Mouse (Mus musculus) kidney, postnatal 0 days (tissue): ENCODE results near the gene Gpx8. TPM values are rescaled to one million over a fixed set of nuclear protein-coding genes. Genes with fewer than 3 reads are reported as not detected.

Experiments
- ATAC-seq: fragments of 200-750 bp; cut with Nextera tagmentation; replicated peaks from 2 replicates; pipeline ENCODE4 v1.8.0; 2017; ENCODE audit warnings: low read depth, moderate number of reproducible peaks, moderate TSS enrichment, moderate library complexity; ENCODE audit not compliant: low FRiP score
- DNase-seq: peaks from one replicate; pipeline ENCODE4 v3.0.0-alpha.2; 2016; ENCODE audit warnings: low spot score
- H3K27ac ChIP-seq: fragments of 300-500 bp; sonication (generic); 2 replicates; pipeline ENCODE4 v1.5.1; 2014; ENCODE audit warnings: mild to moderate bottlenecking
- H3K27me3 ChIP-seq: fragments of 300-500 bp; sonication (generic); 2 replicates; pipeline ENCODE4 v1.6.1; 2014; ENCODE audit warnings: low read length, mixed read lengths; ENCODE audit not compliant: insufficient read depth
- H3K36me3 ChIP-seq: fragments of 300-500 bp; sonication (generic); 2 replicates; pipeline ENCODE4 v1.6.1; 2014; ENCODE audit warnings: low read length, mixed read lengths; ENCODE audit not compliant: insufficient read depth
- H3K4me1 ChIP-seq: fragments of 300-500 bp; sonication (generic); replicated peaks from 2 replicates; pipeline ENCODE4 v1.6.1; 2014; ENCODE audit warnings: antibody characterized with exemption, low read length, mixed read lengths; ENCODE audit not compliant: insufficient read depth
- H3K4me2 ChIP-seq: fragments of 300-500 bp; sonication (generic); 2 replicates; pipeline ENCODE4 v1.6.1; 2014; ENCODE audit warnings: mild to moderate bottlenecking, low read length, moderate library complexity, mixed read lengths
- H3K4me3 ChIP-seq: fragments of 300-500 bp; sonication (generic); replicated peaks from 2 replicates; pipeline ENCODE4 v1.5.1; 2014; ENCODE audit warnings: low read depth, low read length
- H3K9ac ChIP-seq: fragments of 300-500 bp; sonication (generic); 2 replicates; pipeline ENCODE4 v1.6.1; 2014; ENCODE audit warnings: low read depth, low read length
- H3K9me3 ChIP-seq: fragments of 300-500 bp; sonication (generic); replicated peaks from 2 replicates; pipeline ENCODE4 v1.6.1; 2016; ENCODE audit warnings: low read length, inconsistent platforms, mixed read lengths
- CTCF ChIP-seq: IDR thresholded peaks from 2 replicates; pipeline ENCODE4 v1.5.1; 2016; ENCODE audit warnings: antibody characterized with exemption, low read depth, mild to moderate bottlenecking, moderate library complexity
- WGBS: fragments of 180-500 bp; shearing (Covaris S2); extraction: QIAGEN DNeasy Blood & Tissue Kit; methylation state at CpG from one replicate; pipeline ENCODE4 v1.1.7; 2014; 5-methylcytosine and 5-hydroxymethylcytosine counted together
- polyA plus RNA-seq: library from polyadenylated mRNA; unstranded; fragments of >200 nt; fragmentation: Nextera tagmentation; extraction: Ambion mirVana; gene quantifications from 2 replicates; pipeline ENCODE4 v1.2.1, GENCODE M21; 2015

The Gpx8 gene
- polyA plus RNA-seq, 1 experiment from 2014 or later, result 165 TPM

DNA sequence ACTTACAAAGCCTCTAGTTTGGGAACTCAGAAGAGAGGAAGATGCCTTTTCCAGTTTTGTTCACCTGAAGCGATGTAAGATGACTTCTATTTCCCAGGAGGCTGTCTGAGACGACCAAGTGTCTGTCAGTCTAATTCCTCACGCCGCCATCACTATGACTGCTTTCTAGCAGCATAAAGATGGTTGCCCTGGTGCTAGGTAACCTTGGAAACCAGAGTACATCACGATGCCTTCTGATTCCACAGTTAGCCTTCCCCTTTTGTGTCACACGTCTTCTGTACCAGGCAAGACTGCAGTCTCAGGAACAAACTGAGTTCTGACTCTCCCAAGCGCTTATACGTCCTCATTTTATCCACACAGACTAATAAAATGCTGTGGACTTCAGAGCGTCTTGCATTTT lies 32.8 kb upstream of the Gpx8 start:
- TF ChIP-seq CTCF, result no peak
- H3K27ac ChIP-seq, result no peak overlapping the region
- H3K4me1 ChIP-seq, result no peaks in the 10 kb centered on the region
- no peak overlapping the region for H3K4me2 ChIP-seq
- no peak overlapping the region for H3K4me3 ChIP-seq
- H3K27me3 ChIP-seq, result no peaks in the 10 kb centered on the region
- H3K36me3 ChIP-seq, result no peaks in the 10 kb centered on the region
- H3K9me3 ChIP-seq, result no peaks in the 10 kb centered on the region
- ATAC-seq (no peak), DNase-seq (no peak)
- 85% methylated on average over 9 of the region's 9 CpGs for WGBS
- H3K9ac ChIP-seq, result no peak overlapping the region

DNA sequence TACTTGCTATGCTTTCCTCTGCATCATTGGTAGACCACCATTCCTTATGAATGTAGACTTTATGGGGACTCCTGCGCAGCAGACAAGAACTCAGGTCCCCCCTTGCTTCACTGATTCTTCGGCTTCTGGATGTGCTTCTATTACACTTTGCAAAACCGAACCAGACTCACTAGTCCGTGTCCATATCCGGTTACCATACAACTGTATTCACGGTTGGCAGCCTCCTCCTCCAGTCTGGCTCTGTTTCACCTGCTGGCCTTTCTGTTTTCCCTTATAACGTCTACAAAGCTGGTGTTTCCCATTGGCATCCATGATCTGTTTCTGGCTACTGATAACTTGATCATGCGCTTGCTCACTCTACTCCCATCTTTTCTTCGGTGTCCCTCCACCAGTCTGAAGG lies 18.3 kb upstream of the Gpx8 start:
- no peak overlapping the region for H3K4me3 ChIP-seq
- H3K4me2 ChIP-seq, result no peak overlapping the region
- no peak overlapping the region for H3K27ac ChIP-seq
- no peaks in the 10 kb centered on the region for H3K27me3 ChIP-seq
- ATAC-seq, result no peak
- no peak for TF ChIP-seq CTCF
- DNase-seq, result peak; percentile 38
- H3K9ac ChIP-seq, result no peak overlapping the region
- no peaks in the 10 kb centered on the region for H3K9me3 ChIP-seq
- no peaks in the 10 kb centered on the region for H3K36me3 ChIP-seq
- WGBS, result 53% methylated on average over 9 of the region's 9 CpGs
- H3K4me1 ChIP-seq, result no peaks in the 10 kb centered on the region

DNA sequence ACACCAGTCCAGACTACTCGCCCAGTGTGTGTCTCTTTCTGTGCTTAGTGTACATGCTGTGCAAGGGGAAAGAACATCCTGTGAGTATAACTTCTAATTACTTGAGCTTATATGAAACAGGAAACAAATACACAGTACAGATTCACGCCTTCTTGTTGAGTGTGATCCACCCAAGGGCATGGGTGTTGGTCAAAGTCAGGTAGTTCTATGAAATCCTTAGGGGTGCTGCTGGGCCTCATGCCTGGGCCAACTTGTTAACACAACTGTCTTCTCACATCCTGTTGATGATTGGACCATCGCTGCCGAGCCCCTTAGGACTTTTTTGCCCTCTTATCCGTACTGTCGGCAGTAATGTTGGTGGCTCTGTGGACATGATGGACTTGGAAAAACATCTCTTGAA lies 15.5 kb upstream of the Gpx8 start:
- TF ChIP-seq CTCF, result no peak
- H3K9ac ChIP-seq, result no peak overlapping the region
- H3K27me3 ChIP-seq, result no peaks in the 10 kb centered on the region
- ATAC-seq (no peak), DNase-seq (no peak)
- 87% methylated on average over 6 of the region's 6 CpGs for WGBS
- H3K4me2 ChIP-seq, result no peak overlapping the region
- no peaks in the 10 kb centered on the region for H3K9me3 ChIP-seq
- H3K4me1 ChIP-seq, result no peaks in the 10 kb centered on the region
- H3K27ac ChIP-seq, result no peak overlapping the region
- no peak overlapping the region for H3K4me3 ChIP-seq
- H3K36me3 ChIP-seq, result no peaks in the 10 kb centered on the region

DNA sequence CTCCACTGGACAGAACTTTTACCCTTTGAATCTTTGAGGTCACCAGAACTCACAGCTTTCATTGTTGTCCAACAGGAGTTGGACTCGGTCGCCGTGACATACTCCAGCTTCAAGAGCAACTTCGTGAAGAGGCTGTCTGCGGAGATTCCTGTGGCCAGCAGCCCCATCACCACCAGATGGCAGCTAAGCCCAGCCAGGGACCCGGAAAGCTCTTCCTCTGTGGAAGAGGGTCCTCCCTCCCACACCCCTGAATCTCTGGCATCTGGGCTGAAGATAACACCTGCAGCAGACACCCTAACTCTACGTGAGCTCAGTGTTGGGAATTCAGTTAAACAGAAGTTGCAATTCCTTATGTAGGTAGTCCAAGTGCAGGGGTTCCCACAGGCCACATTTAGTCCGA lies 9.6 kb upstream of the Gpx8 start:
- no peak overlapping the region for H3K27ac ChIP-seq
- DNase-seq, result peak; percentile 53
- no peak overlapping the region for H3K4me3 ChIP-seq
- TF ChIP-seq CTCF, result peak; percentile 63
- no peaks in the 10 kb centered on the region for H3K9me3 ChIP-seq
- H3K4me2 ChIP-seq, result no peak overlapping the region
- no peaks in the 10 kb centered on the region for H3K4me1 ChIP-seq
- H3K9ac ChIP-seq, result no peak overlapping the region
- ATAC-seq, result no peak
- no peaks in the 10 kb centered on the region for H3K36me3 ChIP-seq
- WGBS, result 34% methylated on average over 8 of the region's 8 CpGs
- H3K27me3 ChIP-seq, result no peaks in the 10 kb centered on the region

DNA sequence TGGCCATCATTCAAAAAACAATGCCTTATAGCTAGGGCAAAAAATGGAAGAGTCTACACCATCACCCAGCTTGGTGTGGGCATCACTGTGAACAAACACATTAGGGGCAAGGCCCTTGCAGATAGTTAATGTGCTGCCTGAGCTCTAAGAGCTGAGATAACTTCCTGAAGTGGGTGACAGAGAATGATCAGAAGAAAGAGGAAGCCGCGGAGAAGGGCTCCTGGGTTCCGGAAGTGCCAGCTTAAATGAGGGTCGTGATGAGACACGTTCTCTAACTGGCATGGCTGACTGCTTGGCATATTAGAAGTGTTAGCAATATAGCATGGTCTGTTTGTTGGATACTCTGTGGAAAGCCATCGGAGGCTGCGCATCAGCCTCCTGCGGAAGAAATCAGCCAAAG lies 8.0 kb upstream of the Gpx8 start:
- DNase-seq (no peak), ATAC-seq (no peak)
- TF ChIP-seq CTCF, result no peak
- WGBS, result 90% methylated on average over 8 of the region's 8 CpGs
- H3K4me2 ChIP-seq, result no peak overlapping the region
- H3K9me3 ChIP-seq, result no peaks in the 10 kb centered on the region
- H3K4me3 ChIP-seq, result no peak overlapping the region
- H3K27me3 ChIP-seq, result no peaks in the 10 kb centered on the region
- no peaks in the 10 kb centered on the region for H3K4me1 ChIP-seq
- H3K36me3 ChIP-seq, result no peaks in the 10 kb centered on the region
- no peak overlapping the region for H3K9ac ChIP-seq
- no peak overlapping the region for H3K27ac ChIP-seq

DNA sequence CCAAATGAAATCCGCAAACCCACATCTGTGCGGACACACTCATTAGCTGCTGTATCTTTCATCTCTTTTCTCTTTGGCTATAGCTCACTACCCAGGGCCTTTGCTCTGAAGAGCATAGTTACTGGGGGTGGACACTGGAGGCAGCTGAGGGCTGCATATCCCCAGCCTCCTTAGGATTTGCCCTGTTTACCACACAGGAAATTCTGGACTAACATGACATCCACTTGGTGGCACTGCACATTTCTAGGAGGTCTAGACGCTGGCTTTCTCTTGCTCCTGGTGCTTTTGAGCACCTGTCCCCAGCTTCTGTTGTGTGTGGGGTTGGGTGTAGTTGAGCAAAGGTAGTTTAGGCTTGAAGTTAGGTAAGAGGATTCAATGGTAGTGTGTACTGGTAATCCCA lies 1.4 kb upstream of the Gpx8 start:
- Histone ChIP-seq H3K36me3 (0 out of 2 replicates have a peak, but pooled peaks cover 2% of the 10 kb centered on the region), H3K4me2 (no peak overlapping the region), H3K27me3 (no peaks in the 10 kb centered on the region), H3K9ac (no peak overlapping the region), H3K4me3 (no peak overlapping the region), H3K27ac (no peak overlapping the region), H3K9me3 (no peaks in the 10 kb centered on the region), H3K4me1 (peaks cover 2% of the 10 kb centered on the region; the same call in 1 of the 2 replicates)
- ATAC-seq (no peak), DNase-seq (no peak)
- WGBS, result 78% methylated on average over 3 of the region's 3 CpGs
- TF ChIP-seq CTCF, result peak; percentile 34; the same call in 1 of the 2 replicates

DNA sequence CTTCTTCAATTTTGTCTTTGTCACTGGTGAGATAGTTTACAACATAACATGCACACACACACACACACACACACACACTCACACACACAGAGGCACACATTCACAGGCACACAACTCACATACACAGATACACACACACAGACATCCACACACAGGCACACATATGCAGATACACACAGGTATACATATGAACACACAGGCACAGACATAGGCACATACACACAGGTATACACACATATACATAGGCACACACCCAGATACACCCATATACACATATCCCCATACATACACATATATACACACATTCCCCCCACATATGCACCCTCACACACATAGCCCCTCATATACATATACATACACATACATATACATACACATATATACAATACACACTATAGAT lies 808 bp upstream of the Gpx8 start:
- Histone ChIP-seq H3K4me1 (peaks cover 2% of the 10 kb centered on the region; the same call in 1 of the 2 replicates), H3K4me2 (no peak overlapping the region), H3K9me3 (no peaks in the 10 kb centered on the region), H3K4me3 (no peak overlapping the region), H3K36me3 (0 out of 2 replicates have a peak, but pooled peaks cover 2% of the 10 kb centered on the region), H3K27ac (no peak overlapping the region), H3K9ac (no peak overlapping the region), H3K27me3 (no peaks in the 10 kb centered on the region)
- DNase-seq, result no peak
- TF ChIP-seq CTCF, result no peak
- ATAC-seq, result peak; percentile 12; the same call in 1 of the 2 replicates
